Mouse (Mus musculus) olfactory bulb, adult 2 months (tissue): Measurements from ENCODE around the gene Ruvbl2.

Experiments
- CTCF ChIP-seq: fragments of 200-500 bp; IDR thresholded peaks from 2 replicates; pipeline ENCODE4 v1.5.1; 2012; ENCODE audit warnings: low read depth, mild to moderate bottlenecking, low read length, moderate library complexity; ENCODE audit not compliant: insufficient read depth
- POLR2A ChIP-seq: fragments of 200-500 bp; IDR thresholded peaks from 2 replicates; pipeline ENCODE4 v1.6.1; 2012; ENCODE audit warnings: mild to moderate bottlenecking, low read depth, low read length, moderate library complexity; ENCODE audit not compliant: insufficient read depth

- TF ChIP-seq CTCF (no peak), POLR2A (no peak)
Observed at GRCm38 (mm10) chr7:45486761-45487415, 49.0 kb upstream of the Ruvbl2 start, which contains the start of gene Gm45808.
